Mouse (Mus musculus) cerebellum, postnatal 14 days (tissue): Measurements from ENCODE around the gene Fam234a.

Source experiments
- DNase-seq, 2 experiments: peaks; one replicate each; pipeline ENCODE4 v3.0.0; 2021; ENCODE audit warnings: mixed read lengths in 2 of 2

Gene Fam234a

DNA sequence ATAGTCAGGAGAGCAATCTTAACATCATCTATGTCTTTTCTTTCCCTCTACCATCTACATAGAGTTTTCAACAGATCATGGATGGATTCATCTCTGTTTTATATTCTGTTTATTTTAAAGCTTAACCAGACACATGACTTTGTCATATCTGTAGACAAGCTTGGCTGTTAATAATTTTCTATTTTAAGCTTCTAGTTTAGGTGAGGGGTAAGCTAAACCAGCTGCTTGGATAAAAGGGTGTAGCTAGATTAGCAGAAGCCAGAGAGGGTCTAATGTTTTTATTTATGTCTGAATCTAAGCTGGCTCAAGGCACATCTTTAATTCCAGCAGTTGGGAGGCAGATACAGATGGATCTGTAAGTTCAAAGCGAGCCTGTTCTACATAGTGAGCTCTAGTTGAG lies 81.3 kb downstream of the Fam234a start:
- DNase-seq = no peak
